Mouse (Mus musculus) lung, adult 2 months (tissue): Measurements from ENCODE around the gene Gm9922.

Experiments used
- CTCF ChIP-seq: fragments of 200-500 bp; IDR thresholded peaks from 2 replicates; pipeline ENCODE4 v1.5.1; 2011; ENCODE audit warnings: mild to moderate bottlenecking, low read length, control low read depth; ENCODE audit not compliant: insufficient read depth
- POLR2A ChIP-seq: fragments of 200-500 bp; IDR thresholded peaks from 2 replicates; pipeline ENCODE4 v1.6.1; 2011; ENCODE audit warnings: low read depth, mild to moderate bottlenecking, control low read depth, low read length, borderline replicate concordance; ENCODE audit errors: extremely low read depth

GRCm38 (mm10) chr14:101746635-101747034 is 17.0 kb upstream of the Gm9922 start:
- TF ChIP-seq POLR2A (no peak), CTCF (no peak)
